Mouse (Mus musculus) cerebellum, adult 2 months (tissue): ENCODE measurements around the gene Snd1.

Experiments
- CTCF ChIP-seq: fragments of 200-500 bp; IDR thresholded peaks from 2 replicates; pipeline ENCODE4 v1.5.1; 2011; ENCODE audit warnings: low read depth, mild to moderate bottlenecking, control low read depth, low read length, moderate library complexity, borderline replicate concordance; ENCODE audit not compliant: insufficient read depth
- POLR2A ChIP-seq: fragments of 200-500 bp; IDR thresholded peaks from 2 replicates; pipeline ENCODE4 v1.6.1; 2011; ENCODE audit warnings: low read length, control low read depth, borderline replicate concordance; ENCODE audit not compliant: insufficient read depth

DNA sequence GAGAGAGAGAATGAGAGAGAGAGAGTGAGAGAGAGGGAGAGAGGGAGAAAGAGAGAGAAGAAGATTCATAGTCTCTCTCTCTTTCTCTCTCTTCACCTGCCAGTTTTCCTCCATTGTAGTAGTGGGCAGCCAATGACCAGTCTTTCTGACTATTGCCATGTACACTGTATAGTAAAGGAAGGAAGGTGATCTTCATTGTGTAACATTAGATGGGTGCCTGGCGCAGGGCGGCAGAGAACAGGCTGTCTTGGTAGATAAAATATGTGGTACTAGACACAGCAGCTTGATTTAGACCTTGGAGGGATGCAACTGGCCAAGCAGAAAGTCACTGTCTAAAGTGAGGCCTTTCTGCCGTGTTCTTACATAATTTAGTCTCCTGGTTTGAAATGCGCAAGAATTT is 139.9 kb downstream of the Snd1 start:
- TF ChIP-seq CTCF (no peak), POLR2A (no peak)
